Mouse (Mus musculus): ENCODE measurements around the gene Kcnn3. TPM values are rescaled to one million over a fixed set of nuclear protein-coding genes. Genes with fewer than 3 reads are reported as not detected.

The Kcnn3 gene
- polyA plus RNA-seq, 1 experiment from 2014 or later, result 4.2 TPM

DNA sequence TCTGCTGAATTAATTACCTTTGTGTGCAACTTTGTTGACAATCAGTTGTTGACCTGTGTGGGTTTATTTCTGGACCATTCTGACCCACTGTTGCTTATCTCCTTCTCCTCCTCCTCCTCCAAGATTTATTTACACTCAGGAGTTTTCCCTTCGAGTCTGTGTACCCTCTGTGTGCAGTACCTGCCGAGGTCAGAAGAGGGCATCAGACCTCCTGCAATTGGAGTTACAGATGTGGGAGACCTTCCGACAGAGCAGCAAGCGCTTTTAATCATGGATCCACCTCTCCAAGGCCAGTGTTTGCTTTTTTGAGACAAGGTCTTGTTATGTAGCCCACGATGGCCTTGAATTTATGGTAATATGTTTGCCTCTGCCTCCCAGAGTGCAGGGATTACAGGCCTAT, 25.3 kb upstream of the Kcnn3 start:
- Histone ChIP-seq H3K4me3 (no peak overlapping the region), H3K4me1 (peaks cover 10% of the 10 kb centered on the region), H3K9me3 (replicated peaks) (no peaks in the 10 kb centered on the region), H3K27me3 (no peaks in the 10 kb centered on the region; the same call in 1 of the 2 replicates), H3K27ac (no peak overlapping the region), H3K36me3 (no peaks in the 10 kb centered on the region), H3K4me2 (replicated peaks) (no peak overlapping the region), H3K9ac (no peak overlapping the region)
- no peak for ATAC-seq (ENCODE audit: low FRiP score)
- 89% methylated on average over 5 of the region's 5 CpGs for WGBS

GRCm38 (mm10) chr3:89496366-89496765, 23.6 kb upstream of the Kcnn3 start:
- Histone ChIP-seq H3K9me3 (replicated peaks) (no peaks in the 10 kb centered on the region), H3K36me3 (no peaks in the 10 kb centered on the region), H3K4me3 (no peak overlapping the region), H3K27me3 (no peaks in the 10 kb centered on the region; the same call in 1 of the 2 replicates), H3K4me2 (replicated peaks) (no peak overlapping the region), H3K9ac (no peak overlapping the region), H3K27ac (no peak overlapping the region), H3K4me1 (peaks cover 10% of the 10 kb centered on the region)
- WGBS, result 73% methylated on average over 3 of the region's 3 CpGs
- no peak for ATAC-seq (ENCODE audit: low FRiP score)

DNA sequence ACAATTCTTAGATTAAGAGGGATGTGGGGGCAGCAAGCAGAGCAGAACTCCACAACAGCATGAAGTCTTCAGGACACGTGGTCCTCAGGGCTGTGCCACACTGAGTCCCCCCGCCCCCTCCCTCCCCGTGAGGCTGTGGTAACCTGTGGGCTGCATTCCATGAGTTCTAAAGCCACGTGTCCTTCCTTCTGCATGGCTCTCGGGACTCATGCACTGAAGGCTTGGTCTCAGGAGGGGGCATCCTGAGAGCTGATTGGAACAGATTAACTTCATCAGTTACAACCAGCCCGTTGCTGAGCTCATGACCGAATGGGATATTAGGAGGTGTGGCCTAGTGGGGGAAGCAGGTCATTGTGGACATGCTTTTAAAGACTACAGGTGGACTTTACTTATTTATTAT, 20.3 kb upstream of the Kcnn3 start:
- H3K4me3 ChIP-seq, result no peak overlapping the region
- H3K4me1 ChIP-seq, result no peaks in the 10 kb centered on the region
- H3K36me3 ChIP-seq, result no peaks in the 10 kb centered on the region
- H3K27me3 ChIP-seq, result no peaks in the 10 kb centered on the region; the same call in none of the 2 replicates
- 44% methylated on average over 7 of the region's 7 CpGs for WGBS
- H3K9me3 ChIP-seq (replicated peaks), result no peaks in the 10 kb centered on the region; the same call in 1 of the 2 replicates
- no peak overlapping the region for H3K4me2 ChIP-seq (replicated peaks)
- H3K9ac ChIP-seq, result no peak overlapping the region
- no peak for ATAC-seq (ENCODE audit: low FRiP score)
- H3K27ac ChIP-seq, result no peak overlapping the region

GRCm38 (mm10) chr3:89501486-89501885, 18.5 kb upstream of the Kcnn3 start:
- H3K36me3 ChIP-seq, result no peaks in the 10 kb centered on the region
- H3K4me3 ChIP-seq, result no peak overlapping the region
- H3K9me3 ChIP-seq (replicated peaks), result no peaks in the 10 kb centered on the region; the same call in 1 of the 2 replicates
- H3K9ac ChIP-seq, result no peak overlapping the region
- no peaks in the 10 kb centered on the region for H3K4me1 ChIP-seq
- peaks cover 2% of the 10 kb centered on the region for H3K27me3 ChIP-seq
- ATAC-seq (ENCODE audit: low FRiP score), result no peak
- no peak overlapping the region for H3K27ac ChIP-seq
- H3K4me2 ChIP-seq (replicated peaks), result no peak overlapping the region

DNA sequence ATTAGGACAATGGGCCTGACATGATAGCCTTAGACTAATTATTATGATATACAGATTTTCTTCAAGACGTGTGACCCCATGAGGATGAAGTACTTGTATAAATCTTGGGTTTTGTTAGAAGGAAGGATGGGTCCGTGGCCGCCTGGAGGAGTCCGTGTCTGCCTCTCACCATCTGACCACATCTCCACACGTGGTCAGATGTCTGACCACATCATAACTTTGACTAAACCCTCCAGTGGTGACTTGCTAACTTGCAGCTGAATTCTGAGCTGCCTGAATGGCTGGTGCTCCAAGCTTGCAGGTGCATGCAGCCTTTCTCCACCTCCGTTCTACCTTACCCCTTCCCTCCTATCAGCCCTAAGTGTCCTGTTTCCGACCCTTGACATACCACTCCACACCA, 17.4 kb upstream of the Kcnn3 start:
- Histone ChIP-seq H3K9me3 (replicated peaks) (no peaks in the 10 kb centered on the region; the same call in 1 of the 2 replicates), H3K4me1 (no peaks in the 10 kb centered on the region), H3K27ac (no peak overlapping the region), H3K36me3 (no peaks in the 10 kb centered on the region), H3K27me3 (peaks cover 8% of the 10 kb centered on the region), H3K4me3 (no peak overlapping the region), H3K9ac (no peak overlapping the region), H3K4me2 (replicated peaks) (no peak overlapping the region)
- 89% methylated on average over 7 of the region's 7 CpGs for WGBS
- ATAC-seq (ENCODE audit: low FRiP score), result no peak

DNA sequence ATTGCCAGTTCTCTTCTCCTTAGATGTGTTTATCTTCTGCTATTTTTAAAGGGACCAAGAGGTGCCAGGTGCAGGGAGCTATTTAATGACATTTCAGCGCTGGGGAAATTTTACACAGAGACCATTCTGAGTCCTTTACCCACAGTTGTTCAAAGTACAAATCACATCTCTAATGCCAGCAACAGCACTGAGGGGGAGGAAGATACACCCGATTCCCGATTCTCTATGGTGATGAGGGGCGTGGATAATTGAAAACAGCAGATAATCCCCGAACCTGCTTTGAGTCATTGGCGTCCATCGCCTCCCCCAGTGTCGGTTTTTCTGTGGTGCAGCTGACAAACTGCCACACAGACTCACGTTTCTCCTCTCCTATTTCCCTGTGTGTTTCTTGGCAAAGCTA, 11.9 kb upstream of the Kcnn3 start:
- Histone ChIP-seq H3K4me1 (peaks cover 18% of the 10 kb centered on the region), H3K4me2 (replicated peaks) (no peak overlapping the region), H3K27me3 (peaks cover 24% of the 10 kb centered on the region), H3K36me3 (no peaks in the 10 kb centered on the region), H3K4me3 (no peak overlapping the region), H3K9me3 (replicated peaks) (no peaks in the 10 kb centered on the region), H3K9ac (no peak overlapping the region), H3K27ac (no peak overlapping the region)
- 36% methylated on average over 9 of the region's 9 CpGs for WGBS
- ATAC-seq (ENCODE audit: low FRiP score), result no peak

GRCm38 (mm10) chr3:89510979-89511378, 9.0 kb upstream of the Kcnn3 start:
- peaks cover 24% of the 10 kb centered on the region for H3K27me3 ChIP-seq
- peak overlapping the region; percentile 43 for H3K4me2 ChIP-seq (replicated peaks)
- no peak overlapping the region for H3K9ac ChIP-seq
- peaks cover 18% of the 10 kb centered on the region for H3K4me1 ChIP-seq
- H3K9me3 ChIP-seq (replicated peaks), result no peaks in the 10 kb centered on the region
- no peak overlapping the region for H3K27ac ChIP-seq
- H3K36me3 ChIP-seq, result no peaks in the 10 kb centered on the region
- peak; percentile 50 for ATAC-seq (ENCODE audit: low FRiP score)
- WGBS, result 21% methylated on average over 4 of the region's 4 CpGs
- H3K4me3 ChIP-seq, result 0 out of 2 replicates have a peak overlapping the region, but pooled peaks have one; percentile 5

- H3K4me3 ChIP-seq, result 0 out of 2 replicates have a peak overlapping the region, but pooled peaks have one; percentile 5
- no peak overlapping the region; the same call in 1 of the 2 replicates for H3K27ac ChIP-seq
Measured at GRCm38 (mm10) chr3:89511400-89511799, 8.6 kb upstream of the Kcnn3 start.

GRCm38 (mm10) chr3:89512225-89512624, 7.7 kb upstream of the Kcnn3 start:
- 84% methylated on average over 2 of the region's 2 CpGs for WGBS

More at GRCm38 (mm10) chr3:89511400-89511799, 8.6 kb upstream of the Kcnn3 start:
- WGBS, result 18% methylated on average over 15 of the region's 15 CpGs
- peak overlapping the region; percentile 43 for H3K4me2 ChIP-seq (replicated peaks)
- H3K27me3 ChIP-seq, result peaks cover 23% of the 10 kb centered on the region
- H3K9ac ChIP-seq, result no peak overlapping the region
- no peaks in the 10 kb centered on the region for H3K36me3 ChIP-seq
- ATAC-seq (ENCODE audit: low FRiP score), result peak; percentile 67
- H3K4me1 ChIP-seq, result peaks cover 18% of the 10 kb centered on the region
- H3K9me3 ChIP-seq (replicated peaks), result 0 out of 2 replicates have a peak, but pooled peaks cover 1% of the 10 kb centered on the region

DNA sequence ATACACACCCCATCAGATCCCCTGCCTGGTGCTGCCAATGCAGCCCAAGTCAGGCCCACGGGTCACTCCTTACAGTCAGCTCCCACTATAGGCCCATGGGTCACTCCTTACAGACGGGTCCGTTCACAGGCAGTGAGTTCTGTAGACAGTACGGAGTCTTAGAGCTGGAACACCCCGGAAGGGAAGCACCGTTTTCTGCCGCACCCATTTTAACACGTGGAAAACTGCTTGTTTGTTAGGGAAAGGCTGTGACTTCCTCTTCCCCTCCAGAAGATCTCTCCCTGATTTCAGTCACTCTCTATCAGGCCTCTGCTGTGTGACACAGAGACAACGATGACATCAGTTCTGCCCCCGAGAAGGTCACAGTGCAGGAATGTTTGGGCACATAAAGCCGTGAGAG, 4.5 kb upstream of the Kcnn3 start:
- no peak for ATAC-seq (ENCODE audit: low FRiP score)
- Histone ChIP-seq H3K27me3 (peaks cover 8% of the 10 kb centered on the region; the same call in 1 of the 2 replicates), H3K4me3 (no peak overlapping the region), H3K27ac (no peak overlapping the region), H3K4me1 (peaks cover 21% of the 10 kb centered on the region), H3K9me3 (replicated peaks) (0 out of 2 replicates have a peak, but pooled peaks cover 3% of the 10 kb centered on the region), H3K4me2 (replicated peaks) (no peak overlapping the region), H3K36me3 (no peaks in the 10 kb centered on the region), H3K9ac (no peak overlapping the region)
- 74% methylated on average over 11 of the region's 11 CpGs for whole genome bisulfite sequencing

More at GRCm38 (mm10) chr3:89512225-89512624, 7.7 kb upstream of the Kcnn3 start:
- Histone ChIP-seq H3K36me3 (no peaks in the 10 kb centered on the region), H3K4me2 (replicated peaks) (no peak overlapping the region), H3K4me3 (no peak overlapping the region), H3K27ac (no peak overlapping the region), H3K27me3 (peaks cover 16% of the 10 kb centered on the region), H3K9ac (no peak overlapping the region), H3K4me1 (peaks cover 18% of the 10 kb centered on the region), H3K9me3 (replicated peaks) (0 out of 2 replicates have a peak, but pooled peaks cover 3% of the 10 kb centered on the region)
- ATAC-seq (ENCODE audit: low FRiP score), result no peak

DNA sequence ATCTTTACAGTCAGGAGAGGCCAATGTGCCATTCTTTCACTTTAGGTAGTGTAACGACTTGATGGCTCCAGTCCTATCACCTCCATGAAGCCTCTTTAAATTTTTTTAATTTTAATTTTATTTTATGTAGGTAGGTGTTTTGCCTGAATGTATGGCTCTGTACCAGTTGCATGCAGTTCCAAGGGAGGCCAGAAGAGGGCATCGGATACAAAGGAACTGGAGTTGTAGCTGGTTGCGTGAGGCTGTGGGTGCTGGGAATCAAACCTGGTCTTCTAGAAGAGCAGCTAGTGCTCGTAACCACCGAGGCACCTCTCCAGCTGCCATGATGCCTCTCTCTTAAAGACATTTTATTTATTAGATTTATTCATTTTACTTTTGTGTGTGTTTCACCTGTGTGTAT, 3.6 kb upstream of the Kcnn3 start:
- no peaks in the 10 kb centered on the region for H3K36me3 ChIP-seq
- no peak for ATAC-seq (ENCODE audit: low FRiP score)
- no peak overlapping the region for H3K9ac ChIP-seq
- H3K9me3 ChIP-seq (replicated peaks), result 0 out of 2 replicates have a peak, but pooled peaks cover 3% of the 10 kb centered on the region
- H3K27me3 ChIP-seq, result peaks cover 16% of the 10 kb centered on the region
- no peak overlapping the region for H3K27ac ChIP-seq
- H3K4me3 ChIP-seq, result no peak overlapping the region
- peaks cover 25% of the 10 kb centered on the region for H3K4me1 ChIP-seq
- 96% methylated on average over 5 of the region's 5 CpGs for WGBS
- H3K4me2 ChIP-seq (replicated peaks), result no peak overlapping the region

DNA sequence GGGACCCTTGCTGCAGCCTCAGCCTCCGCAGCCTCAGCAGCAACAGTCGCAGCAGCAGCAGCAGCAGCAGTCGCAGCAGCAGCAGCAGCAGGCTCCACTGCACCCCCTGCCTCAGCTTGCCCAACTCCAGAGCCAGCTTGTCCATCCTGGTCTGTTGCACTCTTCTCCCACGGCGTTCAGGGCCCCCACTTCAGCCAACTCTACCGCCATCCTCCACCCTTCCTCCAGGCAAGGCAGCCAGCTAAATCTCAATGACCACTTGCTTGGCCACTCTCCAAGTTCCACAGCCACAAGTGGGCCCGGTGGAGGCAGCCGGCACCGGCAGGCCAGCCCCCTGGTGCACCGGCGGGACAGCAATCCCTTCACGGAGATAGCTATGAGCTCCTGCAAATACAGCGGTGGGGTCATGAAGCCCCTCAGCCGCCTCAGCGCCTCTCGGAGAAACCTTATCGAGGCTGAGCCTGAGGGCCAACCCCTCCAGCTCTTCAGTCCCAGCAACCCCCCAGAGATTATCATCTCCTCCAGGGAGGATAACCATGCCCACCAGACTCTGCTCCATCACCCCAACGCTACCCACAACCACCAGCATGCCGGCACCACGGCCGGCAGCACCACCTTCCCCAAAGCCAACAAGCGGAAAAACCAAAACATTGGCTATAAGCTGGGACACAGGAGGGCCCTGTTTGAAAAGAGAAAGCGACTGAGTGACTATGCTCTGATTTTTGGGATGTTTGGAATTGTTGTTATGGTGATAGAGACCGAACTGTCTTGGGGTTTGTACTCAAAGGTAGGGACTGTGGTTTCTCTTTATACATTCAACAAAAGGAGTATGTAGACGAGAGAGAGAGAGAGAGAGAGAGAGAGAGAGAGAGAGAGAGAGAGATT, 896 bp downstream of the Kcnn3 start:
- H3K36me3 ChIP-seq, result no peaks in the 10 kb centered on the region
- H3K27ac ChIP-seq, result no peak overlapping the region
- peaks cover 37% of the 10 kb centered on the region for H3K4me1 ChIP-seq
- H3K9me3 ChIP-seq (replicated peaks), result 0 out of 2 replicates have a peak, but pooled peaks cover 3% of the 10 kb centered on the region
- 0 out of 2 replicates have a peak, but pooled peaks have one; percentile 27 for ATAC-seq (ENCODE audit: low FRiP score)
- peak overlapping the region; percentile 67 for H3K4me2 ChIP-seq (replicated peaks)
- peaks cover 32% of the 10 kb centered on the region for H3K27me3 ChIP-seq
- peak overlapping the region; percentile 37 for H3K9ac ChIP-seq
- 4% methylated on average over 25 of the region's 25 CpGs for WGBS
- peak overlapping the region; percentile 37 for H3K4me3 ChIP-seq
